Mouse (Mus musculus) left cerebral cortex, postnatal 25 days (tissue): ENCODE results near the gene Pold3. TPM values are rescaled to one million over a fixed set of nuclear protein-coding genes. Genes with fewer than 3 reads are reported as not detected.
"Not testable (repeated sequence)": the region's sequence is repeated elsewhere in the genome, so short reads cannot be mapped to it uniquely, and the experiment has no call there.

ENCODE experiments used
- DNase-seq, 2 experiments: peaks; one replicate each; pipeline ENCODE4 v3.0.0; 2022; ENCODE audit warnings: low spot score in 2 of 2, mixed read lengths in 1 of 2
- intact Hi-C: fragments of 180-260 bp; cut with DNase I; formaldehyde crosslinking; loops from one replicate; pipeline ENCODE4 v1.15.1; 2025
- total RNA-seq, 2 experiments: library from RNA; stranded (reverse); gene quantifications; 2 replicates each; pipeline ENCODE4 v1.2.3; 2021

The Pold3 gene
- total RNA-seq, 2 experiments from 2014 or later, result 32.9 to 35.7 TPM

- intact Hi-C loops, result loop anchor here (5.0 kb wide), 1 partner anchor 187 kb away; no protein-coding TSS in a partner anchor
- DNase-seq, result no peak
These were observed 7.1 kb downstream of the Pold3 start for GRCm38 (mm10) chr7:100114279-100114678.

GRCm38 (mm10) chr7:100113821-100114220, 7.5 kb downstream of the Pold3 start:
- DNase-seq, result peak; percentile 8 to 22
- intact Hi-C loops, result loop anchor here (5.0 kb wide), 1 partner anchor 187 kb away; no protein-coding TSS in a partner anchor

GRCm38 (mm10) chr7:100111506-100111905, 9.9 kb downstream of the Pold3 start:
- DNase-seq, result no peak
- intact Hi-C loops, result loop anchor here (5.0 kb wide), 1 partner anchor 184 kb away; no protein-coding TSS in a partner anchor

GRCm38 (mm10) chr7:100108341-100108740, 13.0 kb downstream of the Pold3 start:
- intact Hi-C loops, result loop anchor here (5.0 kb wide), 1 partner anchor 101 kb away; the partner anchor contains the start of gene Chrdl2
- peak; percentile 24 to 50 for DNase-seq

- no peak for DNase-seq
- intact Hi-C loops, result loop anchor here (5.0 kb wide), 1 partner anchor 97 kb away; the partner anchor contains the start of gene Chrdl2
These were observed 16.7 kb downstream of the Pold3 start for GRCm38 (mm10) chr7:100104677-100105076.

- DNase-seq, result no peak
These were observed 21.3 kb downstream of the Pold3 start for GRCm38 (mm10) chr7:100100031-100100595.

GRCm38 (mm10) chr7:100086891-100087290, 34.5 kb downstream of the Pold3 start:
- intact Hi-C loops, result no loop called here
- DNase-seq, result no peak

More at GRCm38 (mm10) chr7:100100031-100100595, 21.3 kb downstream of the Pold3 start:
- intact Hi-C loops, result no loop called here

GRCm38 (mm10) chr7:100086159-100086755, 35.1 kb downstream of the Pold3 start:
- no peak for DNase-seq
- intact Hi-C loops, result no loop called here

GRCm38 (mm10) chr7:100083812-100084211, 37.6 kb downstream of the Pold3 start:
- intact Hi-C loops, result no loop called here

GRCm38 (mm10) chr7:100082836-100083235, 38.5 kb downstream of the Pold3 start:
- DNase-seq, result no peak
- intact Hi-C loops, result no loop called here

More at GRCm38 (mm10) chr7:100083812-100084211, 37.6 kb downstream of the Pold3 start:
- no peak for DNase-seq

GRCm38 (mm10) chr7:100080087-100080781, 41.1 kb downstream of the Pold3 start:
- no peak for DNase-seq
- intact Hi-C loops, result no loop called here

GRCm38 (mm10) chr7:100077071-100077470, 44.3 kb downstream of the Pold3 start:
- intact Hi-C loops, result no loop called here
- no peak for DNase-seq

- DNase-seq, result no peak
- intact Hi-C loops, result no loop called here
These were observed 45.1 kb downstream of the Pold3 start for GRCm38 (mm10) chr7:100076296-100076695.

GRCm38 (mm10) chr7:100073959-100074358, 47.4 kb downstream of the Pold3 start:
- DNase-seq, result peak in 1 of 2 experiments; percentile 13
- intact Hi-C loops, result no loop called here

- intact Hi-C loops, result loop anchor here (10.0 kb wide), 1 partner anchor 288 kb away; the partner anchor contains the start of gene Olfr521
- DNase-seq, result not testable (repeated sequence)
These were observed 68.4 kb downstream of the Pold3 start for GRCm38 (mm10) chr7:100052991-100053390.

GRCm38 (mm10) chr7:100051904-100052303, 69.5 kb downstream of the Pold3 start:
- intact Hi-C loops, result loop anchor here (10.0 kb wide), 1 partner anchor 287 kb away; the partner anchor contains the start of gene Olfr521

GRCm38 (mm10) chr7:100046486-100046885, 74.9 kb downstream of the Pold3 start:
- DNase-seq, result no peak
- intact Hi-C loops, result no loop called here

More at GRCm38 (mm10) chr7:100051904-100052303, 69.5 kb downstream of the Pold3 start:
- no peak for DNase-seq

GRCm38 (mm10) chr7:100043605-100044031, 77.7 kb downstream of the Pold3 start:
- no peak for DNase-seq
- intact Hi-C loops, result no loop called here

- DNase-seq, result no peak
- intact Hi-C loops, result no loop called here
These were observed 78.3 kb downstream of the Pold3 start for GRCm38 (mm10) chr7:100043096-100043495.

- no peak for DNase-seq
- intact Hi-C loops, result no loop called here
These were observed 79.2 kb downstream of the Pold3 start for GRCm38 (mm10) chr7:100042120-100042519.
